Mouse (Mus musculus) G1E (cell line): ENCODE measurements around the gene Selenbp1.

Experiments
- CTCF ChIP-seq: IDR thresholded peaks from 2 replicates; pipeline ENCODE4 v1.5.1; 2012; ENCODE audit warnings: low read depth, low read length, inconsistent platforms, mixed read lengths
- GATA1 ChIP-seq: IDR thresholded peaks from 2 replicates; pipeline ENCODE4 v1.6.1; 2012; ENCODE audit warnings: borderline replicate concordance, low read length, inconsistent platforms, mixed read lengths
- GATA2 ChIP-seq: IDR thresholded peaks from 2 replicates; pipeline ENCODE4 v1.6.1; 2012; ENCODE audit warnings: low read depth, low read length, inconsistent platforms, borderline replicate concordance

- TF ChIP-seq CTCF (no peak), GATA2 (no peak), GATA1 (no peak)
Measured at GRCm38 (mm10) chr3:94972552-94972951, 39.7 kb downstream of the Selenbp1 start.
